In genomic region chr10:59787140-59787800, GRCm38 (mm10) we compare ENCODE assay signal across 17 mouse cellular contexts.
DNase-seq lines count a peak whose midpoint lies in the region; ATAC-seq and TF ChIP-seq lines count a peak whose summit lies in the region.
"Had no signal": no experiment of that assay in that cellular context is flagged by ENCODE, and none has a peak within 500 bp of the region (broad histone marks: within the 10 kb centered on the region; RNA-seq: fewer than 3 reads in every experiment).

No protein-coding gene starts in this region.

- no peak overlapping the region for H3K9ac ChIP-seq in lung, embryonic 14.5 days
- H3K9ac ChIP-seq: limb, embryonic 15.5 days; stomach, embryonic 15.5 days had no signal

- peaks cover 5% of the 10 kb centered on the region; the same call in 1 of the 2 replicates for H3K36me3 ChIP-seq in heart, embryonic 10.5 days
- H3K36me3 ChIP-seq in lung, embryonic 14.5 days (ENCODE audit: insufficient read depth), result peaks cover 20% of the 10 kb centered on the region
- peaks cover 7% of the 10 kb centered on the region; the same call in 1 of the 2 replicates for H3K36me3 ChIP-seq in splenic B cell, adult 2 months (ENCODE audit: control insufficient read depth, insufficient read depth, low read length, poor library complexity, severe bottlenecking)
- H3K36me3 ChIP-seq: stomach, embryonic 15.5 days had no signal

- H3K27ac ChIP-seq in heart, embryonic 10.5 days, result no peak overlapping the region
- H3K27ac ChIP-seq in lung, embryonic 14.5 days (ENCODE audit: low read depth), result no peak overlapping the region
- H3K27ac ChIP-seq: limb, embryonic 15.5 days; stomach, embryonic 15.5 days had no signal

- ATAC-seq in lung, embryonic 14.5 days (ENCODE audit: insufficient read depth), result no peak

- no peaks in the 10 kb centered on the region for H3K9me3 ChIP-seq in heart, embryonic 10.5 days
- no peaks in the 10 kb centered on the region for H3K9me3 ChIP-seq in lung, embryonic 14.5 days (ENCODE audit: low read depth, low read length)
- H3K9me3 ChIP-seq: forebrain, embryonic 10.5 days; limb, embryonic 15.5 days; megakaryocyte, embryonic 14.5 days; stomach, embryonic 15.5 days had no signal

- DNase-seq in heart, adult 11 months, result peak; percentile 64
- no peak for DNase-seq in heart, embryonic 10.5 days (ENCODE audit: low spot score)
- DNase-seq in lung, embryonic 14.5 days, result no peak
- no peak for DNase-seq in lung, postnatal 25 days (ENCODE audit: low spot score)
- DNase-seq in MEL-GATA-1-ER (ENCODE audit: extremely low read depth, low read depth), result peak; percentile 11
- DNase-seq in splenic B cell, adult 2 months (ENCODE audit: low read depth, low spot score), result peak; percentile 9
- DNase-seq in urinary bladder, adult 2 months (ENCODE audit: low spot score), result no peak
- DNase-seq in cerebellum, postnatal 25 days, result no peak
- DNase-seq: adrenal gland, postnatal 36 days; cerebellum, adult 8-10 months; gastrocnemius, postnatal 10 days; kidney, postnatal 14 days; thymus, postnatal 36 days had no signal

- no peaks in the 10 kb centered on the region for H3K27me3 ChIP-seq in heart, embryonic 10.5 days (ENCODE audit: insufficient read depth, poor library complexity, severe bottlenecking)
- H3K27me3 ChIP-seq in lung, embryonic 14.5 days (ENCODE audit: insufficient read depth, low read length), result no peaks in the 10 kb centered on the region
- H3K27me3 ChIP-seq in splenic B cell, adult 2 months (ENCODE audit: control insufficient read depth, insufficient read depth, low read length, poor library complexity, severe bottlenecking), result no peaks in the 10 kb centered on the region
- H3K27me3 ChIP-seq: limb, embryonic 15.5 days; megakaryocyte, embryonic 14.5 days; stomach, embryonic 15.5 days had no signal

- H3K4me2 ChIP-seq in lung, embryonic 14.5 days, result no peak overlapping the region
- H3K4me2 ChIP-seq: limb, embryonic 15.5 days; stomach, embryonic 15.5 days had no signal

- 0 out of 2 replicates have a peak, but pooled peaks cover 4% of the 10 kb centered on the region for H3K4me1 ChIP-seq in heart, embryonic 10.5 days
- no peaks in the 10 kb centered on the region for H3K4me1 ChIP-seq in lung, embryonic 14.5 days (ENCODE audit: insufficient read depth)
- H3K4me1 ChIP-seq: stomach, embryonic 15.5 days had no signal

- TF ChIP-seq CTCF in lung, embryonic 14.5 days (IDR thresholded peaks at IDR 0.05; ENCODE audit: low read depth), result peak; percentile 35

- H3K4me3 ChIP-seq in heart, embryonic 10.5 days, result no peak overlapping the region
- H3K4me3 ChIP-seq in lung, embryonic 14.5 days (ENCODE audit: low read depth, low read length), result no peak overlapping the region
- H3K4me3 ChIP-seq: forebrain, embryonic 10.5 days; limb, embryonic 15.5 days; megakaryocyte, embryonic 14.5 days; stomach, embryonic 15.5 days had no signal

- 79% methylated on average over 11 of the region's 11 CpGs for WGBS in heart, embryonic 10.5 days
- WGBS in lung, embryonic 14.5 days, result 81% methylated on average over 11 of the region's 11 CpGs

Comparison
In these comparisons a context has a peak if more than half of its experiments do, and no peak if none do; other contexts are left out.
1. DNase-seq: peak in heart, adult 11 months (single experiment), MEL-GATA-1-ER (single experiment) and splenic B cell, adult 2 months (single experiment); none in heart, embryonic 10.5 days (single experiment), lung, embryonic 14.5 days (single experiment), lung, postnatal 25 days (single experiment), urinary bladder, adult 2 months (single experiment) and cerebellum, postnatal 25 days (0 of 2).